Mouse (Mus musculus) cerebellum, adult 2 months (tissue): ENCODE measurements around the gene Zfp827.

ENCODE experiments used
- CTCF ChIP-seq: fragments of 200-500 bp; IDR thresholded peaks from 2 replicates; pipeline ENCODE4 v1.5.1; 2011; ENCODE audit warnings: low read depth, mild to moderate bottlenecking, control low read depth, low read length, moderate library complexity, borderline replicate concordance; ENCODE audit not compliant: insufficient read depth
- POLR2A ChIP-seq: fragments of 200-500 bp; IDR thresholded peaks from 2 replicates; pipeline ENCODE4 v1.6.1; 2011; ENCODE audit warnings: low read length, control low read depth, borderline replicate concordance; ENCODE audit not compliant: insufficient read depth

DNA sequence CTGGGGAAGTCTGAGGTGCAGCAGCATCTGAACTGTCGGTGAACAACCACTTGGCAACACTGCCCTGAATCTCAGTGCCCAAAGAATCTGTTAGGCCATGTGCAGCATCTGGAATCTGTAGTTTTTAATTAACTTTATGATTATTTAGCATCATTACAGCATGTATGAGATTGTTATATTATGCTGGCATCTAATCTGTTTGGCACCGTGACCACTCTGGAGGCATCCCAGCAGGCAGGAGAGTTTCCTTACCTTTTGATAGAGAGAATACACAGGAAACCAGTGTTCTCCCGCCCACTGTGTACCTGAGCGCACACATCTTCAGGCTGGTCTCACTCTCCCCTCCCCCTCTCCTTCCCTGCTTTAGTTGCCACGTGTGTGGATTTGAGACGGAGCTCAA, 151.4 kb downstream of the Zfp827 start:
- TF ChIP-seq POLR2A (no peak), CTCF (no peak)
